Comparison of ENCODE assay signal across 22 mouse cellular contexts in the genomic region with DNA sequence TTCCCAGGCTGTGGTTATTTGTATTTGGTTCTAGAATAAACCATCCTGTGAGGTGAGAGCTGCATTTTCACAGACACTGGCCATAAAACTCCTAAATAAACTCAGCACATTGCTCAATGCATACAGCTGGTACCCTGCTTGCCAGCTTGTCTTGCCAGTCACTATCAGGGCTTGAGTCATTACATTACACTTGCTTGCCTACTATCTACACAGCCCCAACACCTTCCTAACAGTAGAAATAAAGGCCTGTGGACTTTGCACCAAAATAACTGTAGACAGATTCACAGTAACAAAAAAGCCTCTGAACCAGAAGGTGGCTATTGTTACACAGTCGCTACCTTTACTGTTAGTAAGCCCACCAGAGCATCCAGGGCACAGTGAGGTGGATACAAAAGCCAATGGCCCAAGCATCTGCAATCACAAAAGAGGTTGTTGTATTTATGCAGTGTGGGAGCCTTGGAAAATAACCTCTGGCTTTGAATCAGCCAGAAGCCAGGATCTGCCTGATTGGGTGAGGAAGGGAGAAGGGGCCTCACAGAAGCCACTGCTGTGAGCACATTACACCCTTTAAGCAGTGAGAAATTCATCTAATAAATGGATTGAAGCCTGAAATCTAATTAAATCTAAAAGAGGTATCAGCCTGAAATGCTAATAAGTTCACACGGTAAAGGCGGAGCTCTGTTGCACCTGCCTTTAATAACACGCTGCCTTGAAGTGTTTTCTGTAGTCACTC.
DNase-seq lines count a peak whose midpoint lies in the region; ATAC-seq lines count a peak whose summit lies in the region.
"Had no signal": no experiment of that assay in that cellular context is flagged by ENCODE, and none has a peak within 500 bp of the region (broad histone marks: within the 10 kb centered on the region; RNA-seq: fewer than 3 reads in every experiment).

No protein-coding gene starts in this region.

- WGBS in hindbrain, embryonic 13.5 days = 64% methylated on average over 4 of the region's 4 CpGs
- 80% methylated on average over 4 of the region's 4 CpGs for WGBS in hindbrain, embryonic 11.5 days
- WGBS in neural tube, embryonic 13.5 days = 56% methylated on average over 4 of the region's 4 CpGs
- WGBS in large intestine, adult 2 months = 43% methylated on average over 4 of the region's 4 CpGs
- WGBS in neural tube, embryonic 15.5 days = 45% methylated on average over 4 of the region's 4 CpGs

- H3K27me3 ChIP-seq in hindbrain, embryonic 13.5 days = no peaks in the 10 kb centered on the region
- no peaks in the 10 kb centered on the region for H3K27me3 ChIP-seq in hindbrain, embryonic 11.5 days (ENCODE audit: control insufficient read depth, insufficient read depth, low read length)
- H3K27me3 ChIP-seq in neural tube, embryonic 13.5 days = no peaks in the 10 kb centered on the region
- no peaks in the 10 kb centered on the region for H3K27me3 ChIP-seq in neural tube, embryonic 15.5 days (replicated peaks)
- H3K27me3 ChIP-seq: heart, embryonic 15.5 days; limb, embryonic 13.5 days; liver, embryonic 12.5 days; neural tube, embryonic 12.5 days had no signal

- no peak for DNase-seq in hindbrain, embryonic 11.5 days (ENCODE audit: low spot score)
- no peak for DNase-seq in neural tube, embryonic 10.5 days (ENCODE audit: extremely low spot score, low spot score)
- DNase-seq in large intestine, adult 2 months (ENCODE audit: low read depth, low spot score) = peak; percentile 46
- no peak for DNase-seq in frontal cortex, adult 2 months (ENCODE audit: extremely low spot score in 1 of 2, low spot score in 1 of 2)
- no peak for DNase-seq in cerebellum, postnatal 10 days
- DNase-seq: adrenal gland, postnatal 14 days; cerebellum, adult 11 months; cerebellum, adult 9-11 months; heart, postnatal 36 days; kidney, postnatal 25 days; lung, adult 18-20 months; lung, postnatal 14 days; right cerebral cortex, adult 18-20 months; right cerebral cortex, postnatal 4 days had no signal

- peak overlapping the region; percentile 71; the same call in 1 of the 2 replicates for H3K27ac ChIP-seq in hindbrain, embryonic 13.5 days
- no peak overlapping the region for H3K27ac ChIP-seq in hindbrain, embryonic 11.5 days (ENCODE audit: low read depth, low read length)
- H3K27ac ChIP-seq in neural tube, embryonic 13.5 days (replicated peaks) = peak overlapping the region; percentile 78
- peak overlapping the region; percentile 49 for H3K27ac ChIP-seq in neural tube, embryonic 15.5 days (replicated peaks)
- H3K27ac ChIP-seq: heart, embryonic 15.5 days; limb, embryonic 13.5 days; liver, embryonic 12.5 days; neural tube, embryonic 12.5 days had no signal

- H3K4me3 ChIP-seq in hindbrain, embryonic 13.5 days = no peak overlapping the region
- no peak overlapping the region for H3K4me3 ChIP-seq in hindbrain, embryonic 11.5 days (ENCODE audit: low read depth, low read length)
- H3K4me3 ChIP-seq in neural tube, embryonic 13.5 days = no peak overlapping the region
- no peak overlapping the region for H3K4me3 ChIP-seq in neural tube, embryonic 15.5 days (replicated peaks)
- H3K4me3 ChIP-seq: heart, embryonic 15.5 days; limb, embryonic 13.5 days; liver, embryonic 12.5 days; neural tube, embryonic 12.5 days had no signal

- no peak for ATAC-seq in hindbrain, embryonic 13.5 days (ENCODE audit: low FRiP score)
- no peak for ATAC-seq in hindbrain, embryonic 11.5 days (ENCODE audit: low FRiP score)
- peak; percentile 40; the same call in 1 of the 2 replicates for ATAC-seq in neural tube, embryonic 13.5 days (ENCODE audit: low read depth)
- no peak; the same call in 1 of the 2 replicates for ATAC-seq in neural tube, embryonic 15.5 days (ENCODE audit: low FRiP score)
- ATAC-seq: CD4-positive, CD25-positive, alpha-beta regulatory T cell, adult 4 months; liver, embryonic 12.5 days had no signal

- H3K4me1 ChIP-seq in hindbrain, embryonic 13.5 days (replicated peaks) = peaks cover 7% of the 10 kb centered on the region
- H3K4me1 ChIP-seq in hindbrain, embryonic 11.5 days (replicated peaks; ENCODE audit: control insufficient read depth, insufficient read depth, low read length) = no peaks in the 10 kb centered on the region
- peaks cover 19% of the 10 kb centered on the region for H3K4me1 ChIP-seq in neural tube, embryonic 13.5 days (replicated peaks)
- H3K4me1 ChIP-seq in neural tube, embryonic 15.5 days = peaks cover 17% of the 10 kb centered on the region
- H3K4me1 ChIP-seq: heart, embryonic 15.5 days; limb, embryonic 13.5 days; liver, embryonic 12.5 days had no signal

- no peak overlapping the region for H3K4me2 ChIP-seq in hindbrain, embryonic 13.5 days
- no peak overlapping the region for H3K4me2 ChIP-seq in hindbrain, embryonic 11.5 days (replicated peaks; ENCODE audit: low read depth, low read length)
- H3K4me2 ChIP-seq in neural tube, embryonic 13.5 days = no peak overlapping the region
- no peak overlapping the region for H3K4me2 ChIP-seq in neural tube, embryonic 15.5 days
- H3K4me2 ChIP-seq: heart, embryonic 15.5 days; limb, embryonic 13.5 days; liver, embryonic 12.5 days; neural tube, embryonic 12.5 days had no signal

- no peaks in the 10 kb centered on the region for H3K36me3 ChIP-seq in hindbrain, embryonic 13.5 days
- H3K36me3 ChIP-seq in hindbrain, embryonic 11.5 days (ENCODE audit: control insufficient read depth, insufficient read depth, low read length) = no peaks in the 10 kb centered on the region
- no peaks in the 10 kb centered on the region for H3K36me3 ChIP-seq in neural tube, embryonic 13.5 days
- no peaks in the 10 kb centered on the region for H3K36me3 ChIP-seq in neural tube, embryonic 15.5 days
- H3K36me3 ChIP-seq: heart, embryonic 15.5 days; limb, embryonic 13.5 days; liver, embryonic 12.5 days; neural tube, embryonic 12.5 days had no signal

- H3K9me3 ChIP-seq in hindbrain, embryonic 13.5 days = no peaks in the 10 kb centered on the region
- H3K9me3 ChIP-seq in hindbrain, embryonic 11.5 days (ENCODE audit: control insufficient read depth, low read length) = no peaks in the 10 kb centered on the region
- H3K9me3 ChIP-seq in neural tube, embryonic 13.5 days = no peaks in the 10 kb centered on the region
- H3K9me3 ChIP-seq in neural tube, embryonic 15.5 days (replicated peaks) = no peaks in the 10 kb centered on the region
- H3K9me3 ChIP-seq: heart, embryonic 15.5 days; limb, embryonic 13.5 days; liver, embryonic 12.5 days; neural tube, embryonic 12.5 days had no signal

- H3K9ac ChIP-seq in hindbrain, embryonic 13.5 days = no peak overlapping the region
- H3K9ac ChIP-seq in hindbrain, embryonic 11.5 days (ENCODE audit: low read depth, low read length) = no peak overlapping the region
- peak overlapping the region; percentile 18; the same call in 1 of the 2 replicates for H3K9ac ChIP-seq in neural tube, embryonic 13.5 days
- no peak overlapping the region for H3K9ac ChIP-seq in neural tube, embryonic 15.5 days (replicated peaks)
- H3K9ac ChIP-seq: heart, embryonic 15.5 days; limb, embryonic 13.5 days; liver, embryonic 12.5 days; neural tube, embryonic 12.5 days had no signal
